Mouse (Mus musculus): ENCODE measurements around the gene Olfr768. TPM values are rescaled to one million over a fixed set of nuclear protein-coding genes. Genes with fewer than 3 reads are reported as not detected.

The Olfr768 gene
- not detected for polyA plus RNA-seq (2015; fragmentation: Illumina TruSeq; extraction: RNeasy Lipid Tissue Mini Kit (QIAGEN cat#74804); ENCODE audit: insufficient read depth, low read depth, low replicate concordance)

DNA sequence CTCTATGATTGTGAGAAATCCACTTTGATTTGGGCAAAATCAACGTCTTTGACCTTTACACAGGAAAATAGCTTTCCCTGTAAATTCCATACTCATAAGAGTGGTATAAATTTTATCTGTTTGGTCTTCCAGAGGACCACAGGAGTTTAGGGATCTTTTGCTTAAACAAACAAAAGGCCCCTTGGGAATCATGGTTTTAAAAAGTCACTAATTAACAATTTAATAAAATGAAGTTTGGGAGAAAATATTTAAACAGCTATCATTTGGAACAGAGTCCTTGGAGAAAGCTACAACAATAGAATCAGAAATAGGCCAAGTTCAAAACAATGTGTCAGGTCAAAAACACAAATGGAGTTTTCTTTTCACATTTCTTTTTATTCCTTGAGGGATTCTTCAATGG is at the start of gene Olfr768:
Olfr768 (minus strand) TSS at position 101 of the 400 bp plus-strand sequence.

DNA sequence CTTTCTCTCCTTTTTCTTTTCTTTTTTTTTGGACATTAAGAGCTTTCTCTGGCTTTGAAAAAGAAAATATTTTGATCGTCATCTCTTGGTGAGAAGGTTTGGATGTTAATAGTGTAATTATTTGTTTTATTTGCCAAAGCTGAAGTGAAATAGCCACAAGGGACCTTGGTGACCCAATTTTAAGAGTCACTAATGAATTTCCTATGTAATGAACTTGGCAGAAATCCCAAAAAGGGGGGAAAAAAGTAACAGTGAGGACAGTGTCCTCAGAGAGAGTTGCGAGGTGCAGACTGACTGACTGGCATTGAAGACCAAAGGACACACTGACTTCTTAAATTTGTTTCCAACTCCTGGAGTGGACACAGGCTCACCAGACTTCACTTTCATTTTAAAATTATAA is 39.7 kb upstream of the Olfr768 start, which contains the start of gene Olfr770:
Olfr770 (minus strand) TSS at position 101 of the 400 bp plus-strand sequence.

DNA sequence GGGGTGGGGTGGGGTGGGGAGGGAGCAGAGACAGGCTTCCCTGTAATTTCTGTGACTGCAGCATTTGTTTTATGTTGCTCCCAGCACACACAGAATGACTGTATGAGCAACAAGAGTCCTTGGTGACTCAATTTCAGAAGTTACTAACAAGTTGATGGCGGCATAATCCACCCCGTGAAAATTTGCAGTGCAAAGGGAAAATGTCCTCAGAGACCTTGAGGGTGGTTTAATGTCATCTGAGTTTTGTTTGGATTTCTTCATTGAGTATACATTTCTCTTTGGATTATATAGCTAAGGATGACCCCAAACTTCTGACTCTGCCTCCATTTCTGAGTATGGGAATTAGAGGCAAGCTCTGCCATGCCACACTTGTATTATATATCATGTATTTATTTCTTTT is 18.6 kb upstream of the Olfr768 start, which contains the start of gene Olfr769:
Olfr769 (minus strand) TSS at position 101 of the 400 bp plus-strand sequence.

DNA sequence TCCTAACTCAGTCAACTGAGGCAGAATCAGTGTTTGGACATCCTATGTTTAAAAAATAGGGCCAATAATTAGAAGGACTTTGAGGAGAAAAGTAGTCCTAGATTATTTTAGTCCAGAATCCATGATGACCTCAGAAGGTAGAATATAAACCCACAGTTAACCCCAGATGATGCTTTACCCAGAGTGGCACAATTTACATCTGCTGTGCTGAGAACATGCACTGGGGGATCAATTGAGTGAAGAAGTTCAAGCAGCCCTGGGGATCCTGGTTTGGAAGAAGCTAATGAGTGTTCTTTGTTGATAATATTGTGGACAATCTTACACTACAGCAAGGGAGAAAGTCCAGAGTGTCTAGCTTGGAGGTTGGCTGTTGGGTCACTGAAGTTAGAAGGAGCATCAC is 16.4 kb downstream of the Olfr768 start, which contains the start of gene Olfr767:
Olfr767 (minus strand) TSS at position 101 of the 400 bp plus-strand sequence.

DNA sequence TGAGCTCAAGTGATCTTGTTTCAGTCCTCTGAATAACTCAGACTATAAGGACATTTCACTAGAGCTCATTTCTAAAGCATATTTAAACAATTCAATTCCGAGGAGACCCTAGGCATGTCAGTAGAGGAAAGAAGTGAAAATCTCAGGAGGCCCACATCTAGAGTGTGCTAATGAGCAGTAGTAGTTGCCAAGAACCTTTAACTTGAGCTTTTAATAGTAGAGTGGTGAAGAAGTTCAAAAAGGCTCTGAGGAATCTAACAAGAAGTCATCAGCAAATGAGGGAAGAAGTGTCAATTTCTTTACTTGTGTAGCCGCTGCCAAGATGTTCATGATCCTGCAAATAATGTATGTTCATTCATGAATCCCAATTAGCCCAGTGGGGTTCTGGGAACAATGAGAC is 30.3 kb downstream of the Olfr768 start, which contains the start of gene Olfr766-ps1:
Olfr766-ps1 (minus strand) TSS at position 101 of the 400 bp plus-strand sequence.

DNA sequence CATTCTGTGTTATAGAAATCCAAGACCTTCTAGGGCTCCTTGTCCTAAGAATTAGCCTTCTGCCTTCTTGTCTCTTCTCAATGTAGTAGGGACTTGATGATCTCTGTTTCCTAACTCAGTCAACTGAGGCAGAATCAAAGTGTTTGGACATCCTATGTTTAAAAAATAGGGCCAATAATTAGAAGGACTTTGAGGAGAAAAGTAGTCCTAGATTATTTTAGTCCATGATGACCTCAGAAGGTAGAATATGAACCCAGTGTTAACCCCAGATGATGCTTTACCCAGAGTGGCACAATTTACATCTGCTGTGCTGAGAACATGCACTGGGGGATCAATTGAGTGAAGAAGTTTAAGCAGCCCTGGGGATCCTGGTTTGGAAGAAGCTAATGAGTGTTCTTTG is 49.3 kb downstream of the Olfr768 start, which contains the start of gene Olfr765:
Olfr765 (minus strand) TSS at position 101 of the 400 bp plus-strand sequence.

Other genes starting within 250 kb of the Olfr768 start
- gene Gdf11, start 207.7 kb downstream of the Olfr768 start, polyA plus RNA-seq (2015; fragmentation: Illumina TruSeq; extraction: RNeasy Lipid Tissue Mini Kit (QIAGEN cat#74804); ENCODE audit: insufficient read depth, low read depth, low replicate concordance) = not detected
- gene Cd63, start 198.4 kb downstream of the Olfr768 start, polyA plus RNA-seq (2015; fragmentation: Illumina TruSeq; extraction: RNeasy Lipid Tissue Mini Kit (QIAGEN cat#74804); ENCODE audit: insufficient read depth, low read depth, low replicate concordance) = 125 TPM
- gene Rdh5, start 176.5 kb downstream of the Olfr768 start, polyA plus RNA-seq (2015; fragmentation: Illumina TruSeq; extraction: RNeasy Lipid Tissue Mini Kit (QIAGEN cat#74804); ENCODE audit: insufficient read depth, low read depth, low replicate concordance) = 12.1 TPM
- gene Bloc1s1, start 175.3 kb downstream of the Olfr768 start, polyA plus RNA-seq (2015; fragmentation: Illumina TruSeq; extraction: RNeasy Lipid Tissue Mini Kit (QIAGEN cat#74804); ENCODE audit: insufficient read depth, low read depth, low replicate concordance) = 47.0 TPM
- 5.2 TPM for gene Itga7, start 165.6 kb downstream of the Olfr768 start, polyA plus RNA-seq (2015; fragmentation: Illumina TruSeq; extraction: RNeasy Lipid Tissue Mini Kit (QIAGEN cat#74804); ENCODE audit: insufficient read depth, low read depth, low replicate concordance)
- gene Mettl7b, start 138.4 kb downstream of the Olfr768 start, polyA plus RNA-seq (2015; fragmentation: Illumina TruSeq; extraction: RNeasy Lipid Tissue Mini Kit (QIAGEN cat#74804); ENCODE audit: insufficient read depth, low read depth, low replicate concordance) = not detected
- gene Olfr9, start 109.9 kb downstream of the Olfr768 start, polyA plus RNA-seq (2015; fragmentation: Illumina TruSeq; extraction: RNeasy Lipid Tissue Mini Kit (QIAGEN cat#74804); ENCODE audit: insufficient read depth, low read depth, low replicate concordance) = not detected
- not detected for gene Olfr763, start 88.6 kb downstream of the Olfr768 start, polyA plus RNA-seq (2015; fragmentation: Illumina TruSeq; extraction: RNeasy Lipid Tissue Mini Kit (QIAGEN cat#74804); ENCODE audit: insufficient read depth, low read depth, low replicate concordance)
- not detected for gene Olfr764-ps1, start 59.5 kb downstream of the Olfr768 start, polyA plus RNA-seq (2015; fragmentation: Illumina TruSeq; extraction: RNeasy Lipid Tissue Mini Kit (QIAGEN cat#74804); ENCODE audit: insufficient read depth, low read depth, low replicate concordance)
- gene Olfr765, start 49.4 kb downstream of the Olfr768 start, polyA plus RNA-seq (2015; fragmentation: Illumina TruSeq; extraction: RNeasy Lipid Tissue Mini Kit (QIAGEN cat#74804); ENCODE audit: insufficient read depth, low read depth, low replicate concordance) = not detected
- gene Olfr766-ps1, start 30.4 kb downstream of the Olfr768 start, polyA plus RNA-seq (2015; fragmentation: Illumina TruSeq; extraction: RNeasy Lipid Tissue Mini Kit (QIAGEN cat#74804); ENCODE audit: insufficient read depth, low read depth, low replicate concordance) = not detected
- not detected for gene Olfr767, start 16.5 kb downstream of the Olfr768 start, polyA plus RNA-seq (2015; fragmentation: Illumina TruSeq; extraction: RNeasy Lipid Tissue Mini Kit (QIAGEN cat#74804); ENCODE audit: insufficient read depth, low read depth, low replicate concordance)
- not detected for gene Olfr769, start 18.5 kb upstream of the Olfr768 start, polyA plus RNA-seq (2015; fragmentation: Illumina TruSeq; extraction: RNeasy Lipid Tissue Mini Kit (QIAGEN cat#74804); ENCODE audit: insufficient read depth, low read depth, low replicate concordance)
- not detected for gene Olfr770, start 39.6 kb upstream of the Olfr768 start, polyA plus RNA-seq (2015; fragmentation: Illumina TruSeq; extraction: RNeasy Lipid Tissue Mini Kit (QIAGEN cat#74804); ENCODE audit: insufficient read depth, low read depth, low replicate concordance)
- not detected for gene Olfr771, start 65.4 kb upstream of the Olfr768 start, polyA plus RNA-seq (2015; fragmentation: Illumina TruSeq; extraction: RNeasy Lipid Tissue Mini Kit (QIAGEN cat#74804); ENCODE audit: insufficient read depth, low read depth, low replicate concordance)
- not detected for gene Olfr772, start 78.5 kb upstream of the Olfr768 start, polyA plus RNA-seq (2015; fragmentation: Illumina TruSeq; extraction: RNeasy Lipid Tissue Mini Kit (QIAGEN cat#74804); ENCODE audit: insufficient read depth, low read depth, low replicate concordance)
- gene Olfr773, start 88.0 kb upstream of the Olfr768 start, polyA plus RNA-seq (2015; fragmentation: Illumina TruSeq; extraction: RNeasy Lipid Tissue Mini Kit (QIAGEN cat#74804); ENCODE audit: insufficient read depth, low read depth, low replicate concordance) = not detected
- not detected for gene Olfr774, start 136.8 kb upstream of the Olfr768 start, polyA plus RNA-seq (2015; fragmentation: Illumina TruSeq; extraction: RNeasy Lipid Tissue Mini Kit (QIAGEN cat#74804); ENCODE audit: insufficient read depth, low read depth, low replicate concordance)
- not detected for gene Olfr775, start 149.0 kb upstream of the Olfr768 start, polyA plus RNA-seq (2015; fragmentation: Illumina TruSeq; extraction: RNeasy Lipid Tissue Mini Kit (QIAGEN cat#74804); ENCODE audit: insufficient read depth, low read depth, low replicate concordance)
- not detected for gene Olfr776, start 159.8 kb upstream of the Olfr768 start, polyA plus RNA-seq (2015; fragmentation: Illumina TruSeq; extraction: RNeasy Lipid Tissue Mini Kit (QIAGEN cat#74804); ENCODE audit: insufficient read depth, low read depth, low replicate concordance)
- not detected for gene Olfr777, start 172.1 kb upstream of the Olfr768 start, polyA plus RNA-seq (2015; fragmentation: Illumina TruSeq; extraction: RNeasy Lipid Tissue Mini Kit (QIAGEN cat#74804); ENCODE audit: insufficient read depth, low read depth, low replicate concordance)
- gene Olfr780, start 218.7 kb upstream of the Olfr768 start, polyA plus RNA-seq (2015; fragmentation: Illumina TruSeq; extraction: RNeasy Lipid Tissue Mini Kit (QIAGEN cat#74804); ENCODE audit: insufficient read depth, low read depth, low replicate concordance) = not detected
- not detected for gene Olfr781, start 229.5 kb upstream of the Olfr768 start, polyA plus RNA-seq (2015; fragmentation: Illumina TruSeq; extraction: RNeasy Lipid Tissue Mini Kit (QIAGEN cat#74804); ENCODE audit: insufficient read depth, low read depth, low replicate concordance)
- not detected for gene Olfr782, start 249.5 kb upstream of the Olfr768 start, polyA plus RNA-seq (2015; fragmentation: Illumina TruSeq; extraction: RNeasy Lipid Tissue Mini Kit (QIAGEN cat#74804); ENCODE audit: insufficient read depth, low read depth, low replicate concordance)